ENCODE assay signal across 16 mouse cellular contexts in genomic region chr13:9660711-9661110, GRCm38 (mm10).
"Had no signal": no experiment of that assay in that cellular context is flagged by ENCODE, and none has a peak within 500 bp of the region (broad histone marks: within the 10 kb centered on the region; RNA-seq: fewer than 3 reads in every experiment).

No protein-coding gene starts in this region.

- H3K4me1 ChIP-seq: intestine, embryonic 15.5 days; kidney, embryonic 15.5 days; limb, embryonic 10.5 days; lung, embryonic 15.5 days; midbrain, embryonic 15.5 days; neural tube, embryonic 13.5 days; stomach, embryonic 15.5 days had no signal

- H3K36me3 ChIP-seq: liver, embryonic 13.5 days had no signal

- H3K27ac ChIP-seq: intestine, embryonic 15.5 days; kidney, embryonic 15.5 days; left cerebral cortex, adult 2 months; limb, embryonic 10.5 days; liver, embryonic 13.5 days; lung, embryonic 15.5 days; macrophage; midbrain, embryonic 15.5 days; neural tube, embryonic 13.5 days; stomach, embryonic 15.5 days had no signal

- H3K27me3 ChIP-seq: intestine, embryonic 15.5 days; kidney, embryonic 15.5 days; liver, embryonic 13.5 days; lung, embryonic 15.5 days; megakaryocyte, embryonic 14.5 days; midbrain, embryonic 15.5 days; neural tube, embryonic 13.5 days; stomach, embryonic 15.5 days had no signal

- H3K9me3 ChIP-seq: intestine, embryonic 15.5 days; kidney, embryonic 15.5 days; limb, embryonic 10.5 days; liver, embryonic 13.5 days; lung, embryonic 15.5 days; megakaryocyte, embryonic 14.5 days; midbrain, embryonic 15.5 days; neural tube, embryonic 13.5 days; stomach, embryonic 15.5 days had no signal

- H3K4me3 ChIP-seq: intestine, embryonic 15.5 days; kidney, embryonic 15.5 days; left cerebral cortex, adult 2 months; limb, embryonic 10.5 days; liver, embryonic 13.5 days; lung, embryonic 15.5 days; megakaryocyte, embryonic 14.5 days; midbrain, embryonic 15.5 days; neural tube, embryonic 13.5 days; stomach, embryonic 15.5 days had no signal

- H3K4me2 ChIP-seq: intestine, embryonic 15.5 days; kidney, embryonic 15.5 days; liver, embryonic 13.5 days; lung, embryonic 15.5 days; midbrain, embryonic 15.5 days; neural tube, embryonic 13.5 days; stomach, embryonic 15.5 days had no signal

- DNase-seq: kidney, postnatal 25 days; liver, embryonic 13.5 days; liver, postnatal 0 days; lung, postnatal 14 days; right cerebral cortex, postnatal 14 days; thymus, postnatal 36 days had no signal

- H3K9ac ChIP-seq: intestine, embryonic 15.5 days; kidney, embryonic 15.5 days; liver, embryonic 13.5 days; liver, postnatal 0 days; lung, embryonic 15.5 days; midbrain, embryonic 15.5 days; neural tube, embryonic 13.5 days; stomach, embryonic 15.5 days had no signal

- ATAC-seq: intestine, embryonic 15.5 days; liver, postnatal 0 days; midbrain, embryonic 15.5 days had no signal
